Mouse (Mus musculus): ENCODE data around the gene Lrp5. TPM values are rescaled to one million over a fixed set of nuclear protein-coding genes. Genes with fewer than 3 reads are reported as not detected.
"Not testable (repeated sequence)": the region's sequence is repeated elsewhere in the genome, so short reads cannot be mapped to it uniquely, and the experiment has no call there.

The Lrp5 gene
- polyA plus RNA-seq, 1 experiment from 2014 or later, result 3.8 TPM

- Histone ChIP-seq H3K27ac (ENCODE audit: low read depth, low read length) (no peak overlapping the region), H3K9ac (ENCODE audit: low read length) (no peak overlapping the region), H3K4me2 (ENCODE audit: low read depth) (no peak overlapping the region), H3K9me3 (ENCODE audit: control insufficient read depth, low read length) (peaks cover 3% of the 10 kb centered on the region), H3K4me1 (ENCODE audit: control insufficient read depth, insufficient read depth, low read length) (no peaks in the 10 kb centered on the region; the same call in 1 of the 2 replicates), H3K27me3 (ENCODE audit: control insufficient read depth, insufficient read depth, low read length) (no peaks in the 10 kb centered on the region), H3K4me3 (ENCODE audit: low read depth, low read length) (no peak overlapping the region), H3K36me3 (ENCODE audit: control insufficient read depth, insufficient read depth, low read length) (peaks cover 2% of the 10 kb centered on the region; the same call in 1 of the 2 replicates)
- WGBS, result 57% methylated on average over 13 of the region's 13 CpGs
- ATAC-seq (ENCODE audit: insufficient read depth, low FRiP score, low TSS enrichment) (no peak), DNase-seq (ENCODE audit: low spot score) (no peak)
Measured at GRCm38 (mm10) chr19:3669100-3669499, 17.3 kb downstream of the Lrp5 start.

- no peaks in the 10 kb centered on the region for H3K27me3 ChIP-seq (ENCODE audit: control insufficient read depth, insufficient read depth, low read length)
- no peak overlapping the region for H3K9ac ChIP-seq (ENCODE audit: low read length)
- no peak for DNase-seq (ENCODE audit: low spot score)
- H3K4me1 ChIP-seq (ENCODE audit: control insufficient read depth, insufficient read depth, low read length), result no peaks in the 10 kb centered on the region; the same call in 1 of the 2 replicates
- H3K27ac ChIP-seq (ENCODE audit: low read depth, low read length), result no peak overlapping the region
- H3K36me3 ChIP-seq (ENCODE audit: control insufficient read depth, insufficient read depth, low read length), result peaks cover 2% of the 10 kb centered on the region; the same call in 1 of the 2 replicates
- no peak overlapping the region for H3K4me2 ChIP-seq (ENCODE audit: low read depth)
- 85% methylated on average over 10 of the region's 10 CpGs for WGBS
- ATAC-seq (ENCODE audit: insufficient read depth, low FRiP score, low TSS enrichment), result no peak
- peaks cover 3% of the 10 kb centered on the region for H3K9me3 ChIP-seq (ENCODE audit: control insufficient read depth, low read length)
- H3K4me3 ChIP-seq (ENCODE audit: low read depth, low read length), result no peak overlapping the region
Measured at GRCm38 (mm10) chr19:3668551-3668950, 17.8 kb downstream of the Lrp5 start.

- ATAC-seq (ENCODE audit: insufficient read depth, low FRiP score, low TSS enrichment) (no peak), DNase-seq (ENCODE audit: low spot score) (no peak)
- Histone ChIP-seq H3K4me1 (ENCODE audit: control insufficient read depth, insufficient read depth, low read length) (no peaks in the 10 kb centered on the region; the same call in 1 of the 2 replicates), H3K4me3 (ENCODE audit: low read depth, low read length) (no peak overlapping the region), H3K9ac (ENCODE audit: low read length) (no peak overlapping the region), H3K27ac (ENCODE audit: low read depth, low read length) (no peak overlapping the region), H3K9me3 (ENCODE audit: control insufficient read depth, low read length) (no peaks in the 10 kb centered on the region), H3K4me2 (ENCODE audit: low read depth) (no peak overlapping the region), H3K36me3 (ENCODE audit: control insufficient read depth, insufficient read depth, low read length) (peaks cover 2% of the 10 kb centered on the region; the same call in 1 of the 2 replicates), H3K27me3 (ENCODE audit: control insufficient read depth, insufficient read depth, low read length) (no peaks in the 10 kb centered on the region)
- WGBS, result 82% methylated on average over 11 of the region's 11 CpGs
Measured at GRCm38 (mm10) chr19:3667979-3668378, 18.4 kb downstream of the Lrp5 start.

DNA sequence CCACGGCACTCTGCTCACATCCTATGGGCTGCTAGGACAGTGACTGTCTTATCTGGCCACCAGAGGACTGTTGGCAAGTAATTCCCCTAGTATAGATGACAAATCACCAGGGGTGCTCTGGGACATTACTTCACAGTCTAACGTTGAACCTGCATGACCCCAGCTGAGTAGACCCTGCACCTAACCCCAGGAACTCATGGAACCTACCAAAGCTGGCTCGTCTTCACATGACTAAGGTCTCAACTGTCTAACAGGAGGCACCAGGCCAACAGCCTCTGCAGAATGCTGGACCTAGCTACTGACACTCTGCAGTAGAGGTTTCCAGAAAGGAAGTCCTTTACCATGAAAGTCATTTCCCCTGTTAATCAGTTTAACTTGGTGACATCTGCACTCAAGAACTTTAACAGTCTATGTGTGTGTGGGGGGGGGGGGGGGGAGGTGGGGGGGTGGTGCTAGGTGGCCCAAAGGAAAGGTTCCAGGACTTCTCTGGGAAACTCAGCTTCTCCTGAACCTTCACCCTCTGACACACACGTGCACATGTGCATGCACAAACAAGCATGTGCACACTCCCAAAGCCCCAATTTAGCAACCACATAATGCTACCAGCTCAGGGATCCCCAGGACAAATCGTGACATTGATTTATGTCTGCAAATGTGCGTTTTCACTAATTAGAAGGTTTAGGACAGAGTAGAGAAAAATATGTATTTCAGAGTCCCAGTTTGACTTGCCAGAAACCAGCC is 19.0 kb downstream of the Lrp5 start:
- Histone ChIP-seq H3K4me3 (ENCODE audit: low read depth, low read length) (no peak overlapping the region), H3K4me1 (ENCODE audit: control insufficient read depth, insufficient read depth, low read length) (no peaks in the 10 kb centered on the region; the same call in 1 of the 2 replicates), H3K9ac (ENCODE audit: low read length) (no peak overlapping the region), H3K36me3 (ENCODE audit: control insufficient read depth, insufficient read depth, low read length) (no peaks in the 10 kb centered on the region; the same call in 1 of the 2 replicates), H3K27ac (ENCODE audit: low read depth, low read length) (no peak overlapping the region), H3K4me2 (ENCODE audit: low read depth) (no peak overlapping the region), H3K9me3 (ENCODE audit: control insufficient read depth, low read length) (no peaks in the 10 kb centered on the region), H3K27me3 (ENCODE audit: control insufficient read depth, insufficient read depth, low read length) (no peaks in the 10 kb centered on the region)
- DNase-seq (ENCODE audit: low spot score), result no peak
- WGBS, result 81% methylated on average over 6 of the region's 6 CpGs
- ATAC-seq (ENCODE audit: insufficient read depth, low FRiP score, low TSS enrichment), result no peak

- no peak overlapping the region for H3K4me3 ChIP-seq (ENCODE audit: low read depth, low read length)
- H3K36me3 ChIP-seq (ENCODE audit: control insufficient read depth, insufficient read depth, low read length), result no peaks in the 10 kb centered on the region
- H3K4me2 ChIP-seq (ENCODE audit: low read depth), result no peak overlapping the region
- 89% methylated on average over 2 of the region's 2 CpGs for WGBS
- H3K9me3 ChIP-seq (ENCODE audit: control insufficient read depth, low read length), result no peaks in the 10 kb centered on the region
- H3K27ac ChIP-seq (ENCODE audit: low read depth, low read length), result no peak overlapping the region
- ATAC-seq (ENCODE audit: insufficient read depth, low FRiP score, low TSS enrichment) (no peak), DNase-seq (ENCODE audit: low spot score) (no peak)
- H3K9ac ChIP-seq (ENCODE audit: low read length), result no peak overlapping the region
- H3K4me1 ChIP-seq (ENCODE audit: control insufficient read depth, insufficient read depth, low read length), result no peaks in the 10 kb centered on the region; the same call in 1 of the 2 replicates
- no peaks in the 10 kb centered on the region for H3K27me3 ChIP-seq (ENCODE audit: control insufficient read depth, insufficient read depth, low read length)
Measured at GRCm38 (mm10) chr19:3666632-3667031, 19.7 kb downstream of the Lrp5 start.

DNA sequence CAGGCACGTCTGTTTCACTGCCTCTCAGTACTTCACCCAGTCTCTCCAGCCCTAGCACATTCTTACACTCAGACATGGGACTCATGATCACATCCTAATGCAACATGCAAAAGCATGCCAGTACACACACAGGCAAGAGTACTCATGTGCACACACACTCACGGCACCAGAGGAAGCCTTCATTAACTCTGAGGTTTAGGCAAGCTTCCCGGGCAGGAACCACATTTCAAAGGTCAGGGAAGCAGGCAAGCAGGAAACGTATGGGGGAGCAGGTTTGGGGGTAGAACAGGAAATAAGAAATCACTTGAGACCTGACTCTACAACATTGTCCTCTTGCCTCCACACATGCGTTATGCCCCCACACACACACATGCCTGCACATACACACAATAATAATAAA is 20.9 kb downstream of the Lrp5 start:
- Histone ChIP-seq H3K27me3 (ENCODE audit: control insufficient read depth, insufficient read depth, low read length) (no peaks in the 10 kb centered on the region), H3K27ac (ENCODE audit: low read depth, low read length) (no peak overlapping the region), H3K4me3 (ENCODE audit: low read depth, low read length) (no peak overlapping the region), H3K36me3 (ENCODE audit: control insufficient read depth, insufficient read depth, low read length) (no peaks in the 10 kb centered on the region), H3K9ac (ENCODE audit: low read length) (no peak overlapping the region), H3K4me1 (ENCODE audit: control insufficient read depth, insufficient read depth, low read length) (no peaks in the 10 kb centered on the region; the same call in 1 of the 2 replicates), H3K9me3 (ENCODE audit: control insufficient read depth, low read length) (no peaks in the 10 kb centered on the region), H3K4me2 (ENCODE audit: low read depth) (no peak overlapping the region)
- WGBS, result 62% methylated on average over 5 of the region's 5 CpGs
- DNase-seq (ENCODE audit: low spot score), result no peak
- no peak for ATAC-seq (ENCODE audit: insufficient read depth, low FRiP score, low TSS enrichment)

DNA sequence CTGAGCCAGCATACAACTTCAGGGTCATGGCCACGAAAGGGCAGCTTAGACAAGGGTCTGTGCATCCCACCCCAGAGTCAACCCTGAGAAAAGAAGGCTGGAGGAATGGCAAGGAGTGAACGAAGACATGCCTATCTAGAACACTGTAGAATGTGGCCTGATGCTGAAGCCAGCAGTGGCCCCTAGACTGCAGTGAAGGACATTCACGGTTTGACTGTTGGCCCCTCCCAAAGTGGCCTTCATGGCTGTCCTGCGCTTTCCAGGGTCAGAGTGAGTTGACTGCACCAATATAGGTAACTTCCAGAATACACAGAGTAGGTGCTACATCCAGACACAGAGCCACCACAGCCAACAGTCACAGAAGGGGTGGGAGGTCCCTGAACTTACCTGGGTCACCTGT is 28.4 kb downstream of the Lrp5 start:
- peaks cover 14% of the 10 kb centered on the region for H3K36me3 ChIP-seq (ENCODE audit: control insufficient read depth, insufficient read depth, low read length)
- H3K9ac ChIP-seq (ENCODE audit: low read length), result no peak overlapping the region
- H3K27ac ChIP-seq (ENCODE audit: low read depth, low read length), result no peak overlapping the region
- no peaks in the 10 kb centered on the region for H3K9me3 ChIP-seq (ENCODE audit: control insufficient read depth, low read length)
- no peak for DNase-seq (ENCODE audit: low spot score)
- no peak overlapping the region for H3K4me3 ChIP-seq (ENCODE audit: low read depth, low read length)
- 95% methylated on average over 4 of the region's 4 CpGs for WGBS
- no peak overlapping the region for H3K4me2 ChIP-seq (ENCODE audit: low read depth)
- H3K27me3 ChIP-seq (ENCODE audit: control insufficient read depth, insufficient read depth, low read length), result no peaks in the 10 kb centered on the region
- no peaks in the 10 kb centered on the region for H3K4me1 ChIP-seq (ENCODE audit: control insufficient read depth, insufficient read depth, low read length)
- no peak for ATAC-seq (ENCODE audit: insufficient read depth, low FRiP score, low TSS enrichment)

- H3K9ac ChIP-seq (ENCODE audit: low read length); H3K4me2 ChIP-seq (ENCODE audit: low read depth); H3K4me1 ChIP-seq (ENCODE audit: control insufficient read depth, insufficient read depth, low read length); H3K9me3 ChIP-seq (ENCODE audit: control insufficient read depth, low read length); H3K4me3 ChIP-seq (ENCODE audit: low read depth, low read length); H3K27ac ChIP-seq (ENCODE audit: low read depth, low read length); H3K27me3 ChIP-seq (ENCODE audit: control insufficient read depth, insufficient read depth, low read length); DNase-seq (ENCODE audit: low spot score); ATAC-seq (ENCODE audit: insufficient read depth, low FRiP score, low TSS enrichment): not testable (repeated sequence)
- peaks cover 15% of the 10 kb centered on the region for H3K36me3 ChIP-seq (ENCODE audit: control insufficient read depth, insufficient read depth, low read length)
- WGBS, result 97% methylated on average over 4 of the region's 4 CpGs
Measured at GRCm38 (mm10) chr19:3657065-3657464, 29.3 kb downstream of the Lrp5 start.

GRCm38 (mm10) chr19:3656144-3656543 is 30.2 kb downstream of the Lrp5 start:
- Histone ChIP-seq H3K27me3 (ENCODE audit: control insufficient read depth, insufficient read depth, low read length) (no peaks in the 10 kb centered on the region), H3K27ac (ENCODE audit: low read depth, low read length) (no peak overlapping the region), H3K9me3 (ENCODE audit: control insufficient read depth, low read length) (no peaks in the 10 kb centered on the region), H3K4me3 (ENCODE audit: low read depth, low read length) (no peak overlapping the region), H3K4me2 (ENCODE audit: low read depth) (no peak overlapping the region), H3K9ac (ENCODE audit: low read length) (no peak overlapping the region), H3K36me3 (ENCODE audit: control insufficient read depth, insufficient read depth, low read length) (peaks cover 22% of the 10 kb centered on the region), H3K4me1 (ENCODE audit: control insufficient read depth, insufficient read depth, low read length) (no peaks in the 10 kb centered on the region)
- DNase-seq (ENCODE audit: low spot score) (no peak), ATAC-seq (ENCODE audit: insufficient read depth, low FRiP score, low TSS enrichment) (no peak)
- 80% methylated on average over 1 of the region's 1 CpGs for WGBS
